Mouse (Mus musculus) liver, adult 2 months (tissue): ENCODE measurements at regions not wholly inside any gene's neighbourhood (a gene's known extent, or its start where the extent isn't known, plus 50 kb on each side); places are given as distances from the start of the nearest gene placed in this dataset.

Source experiments
- CTCF ChIP-seq: fragments of 200-500 bp; IDR thresholded peaks from 2 replicates; pipeline ENCODE4 v1.5.1; 2011; ENCODE audit warnings: low read depth, low read length, control low read depth
- POLR2A ChIP-seq: fragments of 200-500 bp; IDR thresholded peaks from 2 replicates; pipeline ENCODE4 v1.6.1; 2011; ENCODE audit warnings: low read length, control low read depth; ENCODE audit not compliant: insufficient read depth; ENCODE audit errors: extremely low read depth

- TF ChIP-seq CTCF, result no peak
- no peak for TF ChIP-seq POLR2A
Measured at GRCm38 (mm10) chr11:20960066-20960465, 129.2 kb upstream of the Lgalsl start.
